Mouse (Mus musculus) mouse trophoblast stem cell (cell line): Measurements from ENCODE around the gene Peak1.
"Not testable (repeated sequence)": the region's sequence is repeated elsewhere in the genome, so short reads cannot be mapped to it uniquely, and the experiment has no call there.

Experiments used
- in situ Hi-C, 2 experiments: fragments of 300-500 bp; cut with MseI, MboI; formaldehyde crosslinking; loops; 2 replicates in 1 of 2; 3 replicates in 1 of 2; pipeline ENCODE4 v1.15.1; 2025

Gene Peak1

GRCm38 (mm10) chr9:56417948-56418737 is at the start of gene Peak1, which contains the start of gene Hmg20a:
Gene Peak1, minus strand, starts transcription at chr9:56418067.
Gene Hmg20a, plus strand, starts transcription at chr9:56418609.
- in situ Hi-C loops = no loop called here

GRCm38 (mm10) chr9:56466251-56466650 is 48.4 kb upstream of the Peak1 start:
- in situ Hi-C loops = no loop called here

GRCm38 (mm10) chr9:56464863-56465654 is 47.2 kb upstream of the Peak1 start:
- in situ Hi-C loops = no loop called here

GRCm38 (mm10) chr9:56463686-56464515 is 46.0 kb upstream of the Peak1 start:
- in situ Hi-C loops = no loop called here

- in situ Hi-C loops = no loop called here
Observed at GRCm38 (mm10) chr9:56463046-56463445, 45.2 kb upstream of the Peak1 start.

- in situ Hi-C loops = no loop called here
Observed at GRCm38 (mm10) chr9:56462606-56463005, 44.7 kb upstream of the Peak1 start.

GRCm38 (mm10) chr9:56460987-56461386 is 43.1 kb upstream of the Peak1 start:
- in situ Hi-C loops = no loop called here

- in situ Hi-C loops = no loop called here
Observed at GRCm38 (mm10) chr9:56456426-56456825, 38.6 kb upstream of the Peak1 start.

GRCm38 (mm10) chr9:56453038-56453815 is 35.4 kb upstream of the Peak1 start:
- in situ Hi-C loops = no loop called here

GRCm38 (mm10) chr9:56451570-56451969 is 33.7 kb upstream of the Peak1 start:
- in situ Hi-C loops = no loop called here

GRCm38 (mm10) chr9:56439699-56440098 is 21.8 kb upstream of the Peak1 start:
- in situ Hi-C loops = no loop called here

- in situ Hi-C loops = not testable (repeated sequence)
Observed at GRCm38 (mm10) chr9:56437300-56437892, 19.5 kb upstream of the Peak1 start.

- in situ Hi-C loops = no loop called here
Observed at GRCm38 (mm10) chr9:56435821-56436526, 18.1 kb upstream of the Peak1 start.

GRCm38 (mm10) chr9:56424861-56425260 is 7.0 kb upstream of the Peak1 start:
- in situ Hi-C loops = no loop called here

- in situ Hi-C loops = no loop called here
Observed at GRCm38 (mm10) chr9:56421991-56422390, 4.1 kb upstream of the Peak1 start.

GRCm38 (mm10) chr9:56420892-56421601 is 3.2 kb upstream of the Peak1 start:
- in situ Hi-C loops = no loop called here

GRCm38 (mm10) chr9:56420236-56420635 is 2.4 kb upstream of the Peak1 start:
- in situ Hi-C loops = no loop called here

- in situ Hi-C loops = no loop called here
Observed at GRCm38 (mm10) chr9:56418738-56419239, 922 bp upstream of the Peak1 start.

GRCm38 (mm10) chr9:56417415-56417947 is 386 bp downstream of the Peak1 start:
- in situ Hi-C loops = no loop called here
